Mouse (Mus musculus): ENCODE results near the gene Synrg.

Gene Synrg

GRCm38 (mm10) chr11:84072904-84073651, 108.8 kb downstream of the Synrg start:
- in situ Hi-C loops (cut with MboI; ENCODE audit: low sequenced_read_pairs): no loop called here

GRCm38 (mm10) chr11:84073816-84074764, 109.9 kb downstream of the Synrg start:
- in situ Hi-C loops (cut with MboI; ENCODE audit: low sequenced_read_pairs): no loop called here

DNA sequence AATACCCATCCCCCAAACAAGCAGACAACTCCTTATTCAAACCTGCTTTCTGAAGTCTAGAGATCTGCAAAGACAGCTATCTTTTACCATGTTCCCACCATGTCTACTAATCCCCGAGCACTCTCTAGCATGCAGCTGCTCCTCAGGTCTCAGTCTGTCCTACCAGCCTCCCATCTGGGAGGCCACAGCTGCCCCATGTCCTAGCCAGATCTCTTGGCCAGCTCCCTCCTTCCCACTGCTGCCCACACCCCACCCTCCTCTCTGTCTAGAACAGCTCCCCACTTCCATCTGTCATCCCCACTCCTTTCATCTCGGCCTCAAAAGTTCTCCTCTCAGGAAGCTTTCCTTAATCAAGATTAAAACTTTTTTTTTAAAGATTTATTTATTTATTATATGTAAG, 112.8 kb downstream of the Synrg start:
- in situ Hi-C loops (cut with MboI; ENCODE audit: low sequenced_read_pairs): no loop called here

- in situ Hi-C loops (cut with MboI; ENCODE audit: low sequenced_read_pairs): no loop called here
Measured at GRCm38 (mm10) chr11:84078601-84079000, 114.4 kb downstream of the Synrg start.

DNA sequence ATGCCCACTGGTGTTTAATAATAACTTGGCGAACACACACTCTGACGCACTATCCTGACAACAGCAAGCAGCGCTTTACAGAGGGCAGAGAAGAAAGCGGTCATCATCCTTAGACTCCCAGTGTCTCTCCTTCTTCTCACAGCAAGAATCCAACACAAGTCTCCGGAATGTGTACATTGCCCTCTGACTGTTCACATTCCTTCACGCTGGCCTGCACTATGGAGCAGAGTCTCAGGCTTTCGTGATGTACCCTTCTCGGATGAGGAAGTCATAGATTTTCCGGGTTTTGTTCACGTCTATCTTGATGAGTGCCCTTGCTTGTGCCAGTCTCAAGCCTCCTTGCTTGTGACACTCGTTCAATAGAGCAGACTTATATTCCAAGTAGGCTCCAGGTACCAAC, 115.1 kb downstream of the Synrg start:
- in situ Hi-C loops (cut with MboI; ENCODE audit: low sequenced_read_pairs): no loop called here

- in situ Hi-C loops (cut with MboI; ENCODE audit: low sequenced_read_pairs): no loop called here
Measured at GRCm38 (mm10) chr11:84079887-84080286, 115.7 kb downstream of the Synrg start.

- in situ Hi-C loops (cut with MboI; ENCODE audit: low sequenced_read_pairs): no loop called here
Measured at GRCm38 (mm10) chr11:84080327-84080726, 116.1 kb downstream of the Synrg start.

GRCm38 (mm10) chr11:84081901-84082300, 117.7 kb downstream of the Synrg start:
- in situ Hi-C loops (cut with MboI; ENCODE audit: low sequenced_read_pairs): no loop called here

DNA sequence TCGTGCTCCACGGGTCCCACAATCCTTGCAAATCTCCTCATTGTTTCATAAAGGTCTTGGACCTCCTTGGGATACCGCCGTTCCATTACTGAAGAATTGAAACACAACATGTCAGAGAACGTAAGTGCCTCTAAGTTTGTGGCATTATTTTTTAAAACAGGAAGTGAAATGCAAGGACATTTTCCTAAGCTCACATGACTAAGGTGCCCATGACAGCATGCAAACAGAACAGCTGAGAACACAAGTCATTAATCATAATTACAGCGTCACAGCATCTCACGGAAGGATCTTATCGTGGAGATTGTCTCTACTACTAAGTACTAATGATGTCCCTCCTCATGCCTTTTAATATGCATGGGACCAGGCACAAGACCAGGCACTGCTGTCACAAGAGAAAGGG, 126.3 kb downstream of the Synrg start:
- in situ Hi-C loops (cut with MboI; ENCODE audit: low sequenced_read_pairs): no loop called here
